Mouse (Mus musculus) thymus, adult 2 months (tissue): ENCODE results near the gene Kirrel3. TPM values are rescaled to one million over a fixed set of nuclear protein-coding genes. Genes with fewer than 3 reads are reported as not detected.

ENCODE experiments used
- DNase-seq: peaks from one replicate; pipeline ENCODE4 v3.0.0; 2021
- H3K27ac ChIP-seq: fragments of 200-500 bp; 2 replicates; pipeline ENCODE4 v1.5.1; 2012; ENCODE audit warnings: low read length, control low read depth; ENCODE audit not compliant: control insufficient read depth, insufficient read depth
- H3K27me3 ChIP-seq: fragments of 200-500 bp; 2 replicates; pipeline ENCODE4 v1.6.1; 2012; ENCODE audit warnings: mild to moderate bottlenecking, low read length, moderate library complexity, mixed read lengths; ENCODE audit not compliant: control insufficient read depth, insufficient read depth
- H3K36me3 ChIP-seq: fragments of 200-500 bp; 2 replicates; pipeline ENCODE4 v1.6.1; 2012; ENCODE audit warnings: mild to moderate bottlenecking, low read length, moderate library complexity; ENCODE audit not compliant: control insufficient read depth, insufficient read depth
- H3K4me1 ChIP-seq: fragments of 200-500 bp; replicated peaks from 2 replicates; pipeline ENCODE4 v1.6.1; 2012; ENCODE audit warnings: low read length; ENCODE audit not compliant: control insufficient read depth, insufficient read depth
- H3K4me3 ChIP-seq: fragments of 200-500 bp; 2 replicates; pipeline ENCODE4 v1.5.1; 2012; ENCODE audit warnings: mild to moderate bottlenecking, low read length, control low read depth, moderate library complexity; ENCODE audit not compliant: control insufficient read depth, insufficient read depth
- CTCF ChIP-seq: fragments of 200-500 bp; IDR thresholded peaks from 2 replicates; pipeline ENCODE4 v1.5.1; 2012; ENCODE audit warnings: mild to moderate bottlenecking, control low read depth, low read length, moderate library complexity, borderline replicate concordance; ENCODE audit not compliant: control insufficient read depth, poor library complexity, insufficient read depth; ENCODE audit errors: extremely low read depth
- POLR2A ChIP-seq: fragments of 200-500 bp; IDR thresholded peaks from 2 replicates; pipeline ENCODE4 v1.6.1; 2012; ENCODE audit warnings: mild to moderate bottlenecking, low read length, control low read depth, moderate library complexity; ENCODE audit not compliant: control insufficient read depth, poor library complexity, insufficient read depth; ENCODE audit errors: extremely low read depth
- WGBS: fragments of 180-500 bp; shearing (Covaris S2); methylation state at CpG from one replicate; pipeline ENCODE4 v1.1.7; 2018; 5-methylcytosine and 5-hydroxymethylcytosine counted together
- polyA plus RNA-seq: library from polyadenylated mRNA; depleted of rRNA; stranded (reverse); fragments of >200 nt; gene quantifications from 2 replicates; pipeline ENCODE4 v1.2.3, GENCODE M21; 2012

Gene Kirrel3
- polyA plus RNA-seq, 1 experiment: 1.2 TPM

DNA sequence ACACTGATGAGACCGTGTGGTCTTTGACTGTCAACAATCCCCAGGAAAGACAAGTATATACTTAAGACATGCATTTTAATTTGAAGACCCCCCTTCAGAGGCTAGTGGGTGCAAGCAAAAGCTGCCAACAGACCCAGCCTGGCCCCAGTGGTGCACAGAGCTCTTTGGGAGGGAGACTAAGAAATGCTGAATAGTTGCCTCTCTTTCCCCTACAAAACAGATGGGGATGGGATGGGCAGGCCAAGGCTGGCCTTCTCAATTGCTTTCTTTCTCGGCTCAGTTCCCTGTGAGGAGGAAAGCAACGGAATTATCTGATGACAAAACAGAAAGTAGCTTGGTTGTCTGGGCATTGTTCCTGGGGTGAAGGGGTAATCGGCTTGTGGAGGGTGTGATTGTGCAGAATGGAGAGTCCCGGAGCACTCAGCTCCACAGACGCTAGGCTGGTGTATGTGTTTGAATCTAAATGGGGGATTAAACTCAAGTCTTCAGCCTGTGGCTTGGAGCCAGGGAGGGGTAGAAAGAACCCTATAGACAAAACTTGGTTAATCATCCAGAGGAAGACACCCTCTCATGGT lies 268.9 kb downstream of the Kirrel3 start:
- DNase-seq: no peak
- Histone ChIP-seq H3K27me3 (no peaks in the 10 kb centered on the region), H3K4me3 (no peak overlapping the region), H3K36me3 (no peaks in the 10 kb centered on the region), H3K4me1 (no peaks in the 10 kb centered on the region), H3K27ac (no peak overlapping the region)
- TF ChIP-seq POLR2A (no peak), CTCF (no peak)
- WGBS: 77% methylated on average over 6 of the region's 6 CpGs

- Histone ChIP-seq H3K4me1 (no peaks in the 10 kb centered on the region), H3K36me3 (no peaks in the 10 kb centered on the region), H3K27ac (no peak overlapping the region), H3K4me3 (no peak overlapping the region), H3K27me3 (no peaks in the 10 kb centered on the region)
- DNase-seq: no peak
- no peak for TF ChIP-seq CTCF
- TF ChIP-seq POLR2A: no peak
- WGBS: 95% methylated on average over 7 of the region's 7 CpGs
Observed at GRCm38 (mm10) chr9:34756055-34756454, 270.4 kb downstream of the Kirrel3 start.

- Histone ChIP-seq H3K36me3 (no peaks in the 10 kb centered on the region), H3K4me3 (no peak overlapping the region), H3K4me1 (no peaks in the 10 kb centered on the region), H3K27me3 (no peaks in the 10 kb centered on the region), H3K27ac (no peak overlapping the region)
- TF ChIP-seq CTCF (no peak), POLR2A (no peak)
- no peak for DNase-seq
- 73% methylated on average over 5 of the region's 5 CpGs for WGBS
Observed at GRCm38 (mm10) chr9:34758925-34759324, 273.2 kb downstream of the Kirrel3 start.

GRCm38 (mm10) chr9:34760521-34760920 lies 274.8 kb downstream of the Kirrel3 start:
- Histone ChIP-seq H3K27ac (no peak overlapping the region), H3K4me1 (no peaks in the 10 kb centered on the region), H3K27me3 (no peaks in the 10 kb centered on the region), H3K4me3 (no peak overlapping the region), H3K36me3 (no peaks in the 10 kb centered on the region)
- 74% methylated on average over 3 of the region's 3 CpGs for WGBS
- DNase-seq: no peak
- no peak for TF ChIP-seq CTCF
- no peak for TF ChIP-seq POLR2A

- Histone ChIP-seq H3K27ac (no peak overlapping the region), H3K4me1 (no peaks in the 10 kb centered on the region), H3K27me3 (no peaks in the 10 kb centered on the region), H3K4me3 (no peak overlapping the region), H3K36me3 (no peaks in the 10 kb centered on the region)
- WGBS: 79% methylated on average over 7 of the region's 7 CpGs
- TF ChIP-seq POLR2A: no peak
- no peak for TF ChIP-seq CTCF
- no peak for DNase-seq
Observed at GRCm38 (mm10) chr9:34766792-34767623, 281.3 kb downstream of the Kirrel3 start.

- 90% methylated on average over 2 of the region's 2 CpGs for WGBS
- Histone ChIP-seq H3K27ac (no peak overlapping the region), H3K4me1 (no peaks in the 10 kb centered on the region), H3K27me3 (no peaks in the 10 kb centered on the region), H3K36me3 (no peaks in the 10 kb centered on the region), H3K4me3 (no peak overlapping the region)
- TF ChIP-seq POLR2A (no peak), CTCF (no peak)
- DNase-seq: no peak
Observed at GRCm38 (mm10) chr9:34768961-34769360, 283.3 kb downstream of the Kirrel3 start.

DNA sequence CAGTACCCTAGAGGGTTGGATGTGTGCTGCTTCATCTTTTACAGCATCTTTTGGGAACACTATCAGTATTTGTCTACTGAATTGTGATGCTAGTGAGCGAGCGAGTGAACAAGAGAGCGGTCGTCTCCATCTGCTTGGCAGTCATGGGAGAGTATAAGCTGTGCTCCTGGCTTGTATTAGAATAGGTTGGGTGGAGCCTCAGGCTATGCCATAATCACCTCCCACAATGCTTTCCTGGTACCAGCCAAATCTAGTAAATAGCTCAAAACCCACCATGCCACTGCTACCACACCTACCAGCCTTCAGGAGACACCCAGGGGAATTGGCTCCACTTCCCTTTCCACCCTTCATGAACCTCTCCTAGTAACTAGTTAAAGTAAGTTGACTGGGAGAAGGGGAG lies 285.3 kb downstream of the Kirrel3 start:
- Histone ChIP-seq H3K4me3 (no peak overlapping the region), H3K27me3 (no peaks in the 10 kb centered on the region), H3K4me1 (no peaks in the 10 kb centered on the region), H3K36me3 (no peaks in the 10 kb centered on the region), H3K27ac (no peak overlapping the region)
- no peak for DNase-seq
- 98% methylated on average over 4 of the region's 4 CpGs for WGBS
- TF ChIP-seq POLR2A (no peak), CTCF (no peak)

DNA sequence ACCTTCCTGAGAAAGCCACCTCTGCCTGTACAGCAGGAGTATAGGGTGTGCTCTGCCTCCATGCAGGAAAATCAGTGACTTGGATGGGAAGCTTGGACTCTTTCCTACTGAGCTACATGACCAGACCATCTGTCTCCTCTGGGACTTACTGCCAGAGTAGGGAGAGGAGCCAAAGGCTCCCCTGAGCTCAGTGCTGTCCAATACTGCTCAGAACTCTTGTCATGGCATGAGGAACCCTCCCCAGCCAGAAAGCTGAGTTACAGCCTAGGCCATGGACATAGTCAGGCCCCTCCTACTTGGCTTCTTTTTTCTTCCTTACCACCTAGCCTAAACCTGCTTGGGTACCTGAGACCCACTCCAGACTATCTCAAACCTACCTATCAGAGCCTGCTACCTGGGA lies 285.7 kb downstream of the Kirrel3 start:
- DNase-seq: no peak
- Histone ChIP-seq H3K4me1 (no peaks in the 10 kb centered on the region), H3K27ac (no peak overlapping the region), H3K36me3 (no peaks in the 10 kb centered on the region), H3K4me3 (no peak overlapping the region), H3K27me3 (no peaks in the 10 kb centered on the region)
- no peak for TF ChIP-seq POLR2A
- no peak for TF ChIP-seq CTCF
